Mouse (Mus musculus): ENCODE data around the gene Xcr1.

DNA sequence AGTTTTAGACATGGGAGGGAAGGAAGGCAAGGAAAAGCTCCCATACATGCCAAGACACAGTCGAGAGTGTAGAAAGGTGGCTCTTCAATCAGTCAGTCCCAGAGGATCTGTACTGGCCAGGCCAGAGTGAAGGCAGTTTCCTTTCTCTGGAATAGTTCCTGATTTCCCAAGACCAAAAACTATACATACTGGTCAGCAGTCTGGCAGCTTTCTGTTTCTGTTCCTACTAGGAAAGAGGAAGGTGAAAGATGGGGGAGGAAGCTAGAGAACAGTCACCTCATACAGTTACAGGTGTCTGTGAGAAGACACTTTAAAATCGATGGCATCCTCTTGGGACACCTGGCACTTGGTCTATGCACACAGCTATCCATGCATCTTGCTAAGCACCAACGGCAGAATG, 46.4 kb downstream of the Xcr1 start:
- TF ChIP-seq RCOR1 (conservative IDR thresholded peaks at IDR 0.05; ENCODE audit: low read depth, low read length) (no peak), MAFK (IDR thresholded peaks at IDR 0.05; ENCODE audit: insufficient replicate concordance, low read length) (no peak), ZMIZ1 (IDR thresholded peaks at IDR 0.05; ENCODE audit: low read depth, low read length) (no peak), CTCF (conservative IDR thresholded peaks at IDR 0.05 in 1 of 2, IDR thresholded peaks at IDR 0.05 in 1 of 2; ENCODE audit: low read depth in 2 of 2, low read length in 2 of 2) (no peak), GABPA (IDR thresholded peaks at IDR 0.05; ENCODE audit: insufficient replicate concordance, low read depth, low read length) (no peak), POLR2A (IDR thresholded peaks at IDR 0.05; ENCODE audit: low read depth, low read length) (no peak), IRF4 (IDR thresholded peaks at IDR 0.05; ENCODE audit: low read depth, low read length) (no peak)

Measured in CH12.LX (cell line).